Mouse (Mus musculus) left cerebral cortex, postnatal 10 days (tissue): ENCODE results near the gene Gstm3. TPM values are rescaled to one million over a fixed set of nuclear protein-coding genes. Genes with fewer than 3 reads are reported as not detected.
"Not testable (repeated sequence)": the region's sequence is repeated elsewhere in the genome, so short reads cannot be mapped to it uniquely, and the experiment has no call there.

Source experiments
- DNase-seq, 2 experiments: peaks; one replicate each; pipeline ENCODE4 v3.0.0; 2021 to 2022; ENCODE audit warnings: low spot score in 2 of 2, mixed read lengths in 1 of 2; ENCODE audit errors: extremely low spot score in 1 of 2
- intact Hi-C: fragments of 180-260 bp; cut with DNase I; formaldehyde crosslinking; loops from one replicate; pipeline ENCODE4 v1.15.1; 2025
- total RNA-seq, 2 experiments: library from RNA; stranded (reverse); gene quantifications; 2 replicates each; pipeline ENCODE4 v1.2.3; 2021

Gene Gstm3
- not detected for total RNA-seq

- DNase-seq, result no peak
These were observed at the start of gene Gstm3 for GRCm38 (mm10) chr3:107968724-107969395. Gene Gstm3, minus strand, starts transcription at chr3:107969283.

DNA sequence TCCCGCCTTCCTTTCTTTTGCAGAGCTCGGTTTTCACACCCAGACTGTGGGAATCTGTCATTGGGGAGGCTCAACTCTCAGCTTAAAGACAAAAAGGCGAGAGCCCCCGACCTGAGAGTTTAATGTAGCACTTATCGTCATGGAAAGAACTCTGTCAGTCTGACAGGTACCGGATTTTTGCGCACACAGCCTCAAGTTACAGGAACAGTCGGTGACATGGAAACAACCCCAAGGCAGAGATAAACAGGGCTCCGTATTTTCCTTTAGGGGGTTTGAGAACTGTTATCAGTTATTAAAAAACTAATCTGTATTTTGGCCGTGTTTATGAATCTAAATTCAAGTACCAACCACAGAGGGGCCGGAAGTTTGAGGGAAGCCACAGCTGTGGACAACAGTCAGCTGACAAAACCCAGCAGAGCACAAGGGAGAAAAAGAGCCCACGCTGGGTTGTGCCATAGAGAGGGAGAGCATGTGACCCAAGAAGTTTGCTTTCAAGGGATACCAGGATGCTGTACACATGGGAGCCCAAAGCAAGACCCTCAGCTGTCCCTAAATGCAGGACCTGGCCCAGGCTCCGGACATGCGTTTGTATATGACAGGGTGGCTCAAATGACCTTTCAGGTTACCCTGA lies 49.2 kb upstream of the Gstm3 start:
- DNase-seq, result peak in 1 of 2 experiments; percentile 36
- intact Hi-C loops, result loop anchor here (5.0 to 10.0 kb wide), 3 partner anchors 66 to 151 kb away; partner anchors contain the start of gene Gstm7

More at GRCm38 (mm10) chr3:107968724-107969395, at the start of gene Gstm3:
- intact Hi-C loops, result no loop called here

DNA sequence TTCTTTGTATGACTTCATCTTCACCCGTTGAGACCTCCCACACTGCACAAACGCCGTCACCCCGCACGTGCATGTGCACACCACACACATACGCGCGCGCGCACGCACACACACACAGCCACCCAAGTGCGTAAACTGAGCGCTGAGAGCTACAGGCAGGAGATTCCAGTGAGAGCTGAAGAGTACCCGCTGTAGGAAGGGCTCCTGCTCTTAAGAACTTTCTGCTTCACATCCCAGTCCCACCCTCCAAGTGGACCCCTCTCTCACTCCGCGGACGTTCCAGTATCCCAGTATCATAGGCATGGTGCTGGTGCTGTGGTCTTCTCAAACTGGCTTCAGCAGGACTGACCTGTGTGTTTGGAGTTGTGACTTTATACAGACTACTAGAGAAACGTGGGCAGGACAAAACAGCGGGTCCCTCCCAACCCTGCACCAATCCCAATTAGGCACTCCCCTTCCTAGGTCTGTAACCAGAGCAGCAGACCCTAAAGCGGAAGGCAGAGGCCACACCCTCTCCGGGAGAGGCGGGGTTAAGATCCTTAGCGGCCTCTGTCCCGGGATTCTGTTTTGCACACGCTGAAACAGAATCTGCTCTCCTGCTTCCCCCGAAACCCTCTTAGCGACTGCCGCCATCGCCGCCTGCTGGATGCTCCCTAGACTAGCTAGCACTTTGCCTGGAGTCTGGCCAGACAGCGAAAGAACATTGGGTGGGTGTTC lies 48.5 kb upstream of the Gstm3 start, which contains the start of gene Gstm1:
Gene Gstm1, minus strand, starts transcription at position 501 of the 717 bp plus-strand sequence.
- intact Hi-C loops, result loop anchor here (5.0 to 10.0 kb wide), 3 partner anchors 65 to 150 kb away; partner anchors contain the start of gene Gstm7
- peak; percentile 91 to 97 for DNase-seq

- intact Hi-C loops, result loop anchor here (5.0 to 10.0 kb wide), 3 partner anchors 64 to 149 kb away; partner anchors contain the start of gene Gstm7
- not testable (repeated sequence) for DNase-seq
These were observed 47.4 kb upstream of the Gstm3 start for GRCm38 (mm10) chr3:108016468-108016867.

- intact Hi-C loops, result loop anchor here (5.0 to 10.0 kb wide), 3 partner anchors 63 to 148 kb away; partner anchors contain the start of gene Gstm7
- DNase-seq, result no peak
These were observed 45.9 kb upstream of the Gstm3 start for GRCm38 (mm10) chr3:108014974-108015346.

DNA sequence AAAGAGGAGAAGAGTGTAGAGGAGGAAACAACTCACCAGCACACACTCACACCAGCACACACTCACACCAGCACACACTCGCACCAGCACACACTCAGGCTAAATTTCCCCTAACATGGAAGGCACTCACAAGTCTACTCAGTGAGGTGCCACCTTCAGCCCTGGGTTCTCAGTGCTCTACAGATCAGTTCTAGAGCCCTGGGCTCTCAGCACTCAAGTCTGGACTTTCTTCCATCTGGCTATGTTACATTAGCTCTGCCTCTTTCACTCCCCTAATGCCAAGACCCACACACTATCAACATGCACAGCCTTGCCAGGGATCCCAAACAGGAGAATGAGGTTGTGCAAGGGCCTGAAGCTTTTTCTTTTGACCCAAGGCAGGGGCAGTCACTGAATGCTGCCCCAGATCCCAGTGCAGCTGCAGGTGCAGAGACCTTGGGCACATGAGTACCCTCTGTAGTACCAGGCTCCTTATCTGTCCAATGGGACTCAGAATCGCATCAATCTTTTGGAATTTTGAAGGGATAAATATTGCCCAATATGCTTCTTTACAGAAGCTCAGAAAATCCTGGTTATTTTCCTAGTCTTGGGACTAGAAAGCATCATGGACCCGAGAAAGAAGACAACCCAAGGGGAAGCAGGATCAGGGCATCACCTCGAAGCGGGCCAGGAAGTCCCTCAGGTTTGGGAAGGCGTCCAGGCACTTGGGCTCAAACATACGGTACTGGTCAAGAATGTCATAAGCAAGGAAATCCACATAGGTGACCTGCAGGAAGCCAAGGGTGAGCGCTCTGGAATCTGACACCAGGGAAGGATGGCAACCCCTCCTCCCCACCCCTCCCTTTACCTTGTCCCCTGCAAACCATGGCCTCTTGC lies 45.3 kb upstream of the Gstm3 start:
- intact Hi-C loops, result loop anchor here (10.0 kb wide), 1 partner anchor 80 kb away; the partner anchor contains the start of gene Gstm7

DNA sequence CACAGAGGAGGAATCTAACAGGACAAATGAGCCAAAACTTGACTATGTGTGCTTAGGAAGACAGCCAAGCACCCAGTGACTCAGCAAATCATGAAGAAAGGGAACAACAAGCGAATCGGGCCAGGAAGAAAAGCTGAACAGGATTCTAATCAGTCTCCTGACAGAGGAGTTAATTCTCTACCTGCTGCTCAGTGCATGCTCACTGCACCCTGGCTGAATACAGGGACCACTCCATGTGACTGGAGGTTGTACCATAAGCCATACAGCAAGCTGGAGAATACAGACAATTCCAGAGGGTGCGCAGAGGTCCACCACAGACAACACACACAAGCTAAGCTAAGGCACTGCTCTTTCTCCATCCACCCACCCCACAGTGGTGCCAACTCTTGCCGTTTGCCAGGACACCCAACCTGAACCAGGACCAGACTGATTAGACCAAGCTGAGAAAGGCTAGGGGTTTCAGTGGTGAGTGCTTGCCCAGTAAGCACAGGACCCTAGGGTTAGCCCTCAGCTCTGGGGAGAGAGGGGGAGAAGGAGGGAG lies 44.3 kb upstream of the Gstm3 start:
- peak; percentile 36 to 55 for DNase-seq
- intact Hi-C loops, result loop anchor here (10.0 kb wide), 1 partner anchor 79 kb away; the partner anchor contains the start of gene Gstm7

More for the DNA sequence above, 45.3 kb upstream of the Gstm3 start:
- DNase-seq, result no peak

- intact Hi-C loops, result loop anchor here (10.0 kb wide), 1 partner anchor 77 kb away; the partner anchor contains the start of gene Gstm7
These were observed 42.5 kb upstream of the Gstm3 start for GRCm38 (mm10) chr3:108011558-108011957.

GRCm38 (mm10) chr3:108010286-108010685 lies 41.2 kb upstream of the Gstm3 start:
- intact Hi-C loops, result loop anchor here (10.0 kb wide), 1 partner anchor 75 kb away; the partner anchor contains the start of gene Gstm7
- peak; percentile 41 to 50 for DNase-seq

More at GRCm38 (mm10) chr3:108011558-108011957, 42.5 kb upstream of the Gstm3 start:
- no peak for DNase-seq

- intact Hi-C loops, result no loop called here
- DNase-seq, result no peak
These were observed 32.9 kb upstream of the Gstm3 start for GRCm38 (mm10) chr3:108002021-108002420.

DNA sequence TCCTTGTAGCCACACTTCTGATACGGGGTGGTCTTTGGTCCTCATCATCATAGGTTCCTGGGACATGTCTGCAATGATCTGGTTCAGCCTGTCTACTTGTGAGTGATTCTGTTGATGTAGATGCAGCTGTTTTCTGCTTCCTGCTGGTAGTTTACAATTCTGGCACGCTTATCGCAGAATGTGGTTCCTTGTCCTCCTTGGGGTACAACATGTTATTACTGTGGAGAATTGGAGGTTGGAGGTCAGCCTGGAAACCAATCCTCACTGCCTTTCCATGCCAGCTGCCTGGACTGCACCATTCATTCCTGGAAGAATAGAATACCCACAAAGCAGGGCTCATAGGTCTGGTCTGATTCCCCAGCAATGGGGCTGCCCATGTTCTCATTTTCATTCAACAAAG lies 30.4 kb upstream of the Gstm3 start:
- intact Hi-C loops, result no loop called here
- no peak for DNase-seq

- intact Hi-C loops, result no loop called here
- DNase-seq, result no peak
These were observed 29.5 kb upstream of the Gstm3 start for GRCm38 (mm10) chr3:107998591-107998990.

- intact Hi-C loops, result no loop called here
- DNase-seq, result no peak
These were observed 27.5 kb upstream of the Gstm3 start for GRCm38 (mm10) chr3:107996576-107996975.

DNA sequence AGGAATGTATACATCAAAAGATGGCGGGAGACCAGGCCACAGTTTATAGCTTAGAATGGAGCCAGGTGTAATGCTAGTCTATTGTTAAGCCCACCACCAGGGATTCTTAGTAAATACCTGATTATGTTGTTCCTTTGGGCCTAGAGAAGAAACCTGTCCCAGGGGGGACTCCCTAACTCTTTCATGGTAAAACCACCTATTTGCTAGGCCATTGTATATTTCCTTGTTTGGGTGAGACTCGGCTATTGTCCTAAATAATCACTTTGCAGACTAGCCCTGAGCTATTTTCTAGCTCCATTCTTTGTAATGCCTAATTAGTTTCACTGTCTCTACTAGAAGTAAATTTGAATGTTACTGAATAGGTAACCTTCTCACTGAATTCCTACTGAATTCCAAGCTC lies 26.9 kb upstream of the Gstm3 start:
- intact Hi-C loops, DNase-seq: not testable (repeated sequence)

DNA sequence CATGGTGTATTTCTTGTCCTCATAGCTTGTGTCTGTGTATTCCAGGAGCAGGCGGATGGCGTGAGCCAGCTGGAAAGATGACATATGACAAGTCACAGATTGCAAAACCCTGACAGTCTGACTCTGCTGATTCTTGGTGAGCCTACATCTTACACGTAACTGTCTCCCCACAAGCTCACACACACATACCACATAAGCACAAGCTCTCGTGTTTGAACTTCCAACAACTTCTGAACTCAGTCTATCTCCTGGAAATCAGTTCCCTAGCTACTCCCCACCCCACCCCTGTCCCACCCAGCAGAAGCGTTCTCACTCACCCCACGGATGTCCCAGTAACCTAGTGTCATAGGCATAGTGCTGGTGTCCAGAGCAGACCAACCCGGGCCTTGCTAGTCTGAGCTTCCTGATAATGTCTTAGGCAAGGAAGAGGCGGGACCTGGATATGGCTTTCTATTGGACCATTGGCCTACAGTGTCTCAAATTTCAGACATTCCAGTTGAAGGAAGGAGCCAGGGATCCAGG lies 17.0 kb upstream of the Gstm3 start, which contains the start of gene Gstm2:
Gene Gstm2, minus strand, starts transcription at position 413 of the 522 bp plus-strand sequence.
- no peak for DNase-seq
- intact Hi-C loops, result no loop called here

DNA sequence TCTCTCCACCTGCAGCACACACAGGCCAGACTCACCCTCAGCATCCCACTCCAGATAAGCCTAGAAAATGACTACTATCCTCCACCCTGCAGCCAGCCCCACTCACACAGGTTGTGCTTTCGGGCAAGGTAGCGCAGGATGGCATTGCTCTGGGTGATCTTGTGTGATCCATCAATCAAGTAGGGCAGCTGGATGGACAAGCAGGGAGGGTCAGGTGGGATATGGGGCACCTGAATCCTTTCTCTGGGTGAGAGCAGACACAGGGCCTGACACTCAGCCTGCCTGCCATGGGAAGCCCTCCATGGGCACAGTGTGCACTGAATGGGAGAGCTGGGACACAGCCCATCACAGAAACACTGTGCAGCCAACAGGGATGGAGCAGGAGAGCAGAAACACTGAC lies 16.1 kb upstream of the Gstm3 start:
- DNase-seq, intact Hi-C loops: not testable (repeated sequence)

DNA sequence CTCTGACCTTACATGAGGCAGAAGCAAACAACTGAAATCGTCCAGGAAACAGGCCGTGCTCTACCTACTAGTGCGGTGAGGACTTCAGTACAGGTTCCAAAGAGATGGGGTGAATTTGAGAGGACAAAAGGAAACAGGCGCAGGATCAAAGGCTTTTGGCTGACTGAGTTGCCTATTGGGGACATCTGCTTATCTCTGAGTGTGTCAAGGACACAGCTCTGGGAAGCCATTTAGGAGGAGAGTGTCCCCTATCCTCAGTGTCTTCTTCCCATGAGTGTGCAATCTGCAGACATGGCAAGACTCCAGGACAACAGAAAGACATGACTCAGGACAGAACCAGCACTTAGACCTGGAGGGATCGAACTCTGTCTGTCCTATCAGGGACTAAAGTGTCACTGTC lies 15.4 kb upstream of the Gstm3 start:
- DNase-seq, result no peak
- intact Hi-C loops, result no loop called here

DNA sequence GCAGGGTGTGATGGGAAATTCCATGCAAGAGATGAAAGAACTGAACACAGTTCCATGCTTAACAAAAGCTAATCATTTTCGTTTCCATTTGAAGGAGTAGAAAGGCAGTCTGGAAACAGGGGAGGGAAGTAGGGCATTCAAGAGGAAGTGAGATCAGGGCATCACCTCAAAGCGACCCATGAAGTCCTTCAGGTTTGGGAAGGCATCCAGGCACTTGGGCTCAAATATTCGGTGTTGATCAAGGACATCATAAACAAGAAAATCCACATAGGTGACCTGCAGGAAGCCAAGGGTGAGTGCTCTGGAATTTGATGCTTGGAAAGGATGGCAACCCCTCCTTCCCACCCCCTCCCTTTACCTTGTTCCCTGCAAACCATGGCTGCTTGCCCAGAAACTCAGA lies 14.7 kb upstream of the Gstm3 start:
- no peak for DNase-seq
- intact Hi-C loops, result no loop called here
